Mouse (Mus musculus): ENCODE data around the gene Arhgap32.
"Not testable (repeated sequence)": the region's sequence is repeated elsewhere in the genome, so short reads cannot be mapped to it uniquely, and the experiment has no call there.

Gene Arhgap32

DNA sequence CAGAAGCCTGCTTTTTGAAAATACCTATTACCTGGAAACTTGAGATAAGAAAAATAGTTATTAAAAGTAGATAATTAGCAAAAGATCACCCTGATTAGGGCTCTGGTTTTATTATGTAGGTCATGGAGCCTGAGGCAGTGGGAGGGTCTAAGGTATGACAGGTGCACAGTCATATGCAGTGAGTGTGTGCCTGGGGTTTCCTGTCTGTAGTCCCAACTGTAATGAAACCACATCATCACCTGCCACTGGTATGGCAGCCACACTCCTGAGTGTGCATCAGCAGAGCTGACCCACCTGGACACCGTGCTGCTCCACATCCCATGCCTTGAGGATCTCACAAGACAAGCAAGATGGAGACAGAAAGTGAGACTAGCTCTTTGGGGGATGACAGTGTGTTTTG lies at the start of gene Arhgap32:
Gene Arhgap32 (plus strand): TSS at position 351 of the 400 bp plus-strand sequence.
- no peak for DNase-seq (ENCODE audit: low spot score in 2 of 2)

DNA sequence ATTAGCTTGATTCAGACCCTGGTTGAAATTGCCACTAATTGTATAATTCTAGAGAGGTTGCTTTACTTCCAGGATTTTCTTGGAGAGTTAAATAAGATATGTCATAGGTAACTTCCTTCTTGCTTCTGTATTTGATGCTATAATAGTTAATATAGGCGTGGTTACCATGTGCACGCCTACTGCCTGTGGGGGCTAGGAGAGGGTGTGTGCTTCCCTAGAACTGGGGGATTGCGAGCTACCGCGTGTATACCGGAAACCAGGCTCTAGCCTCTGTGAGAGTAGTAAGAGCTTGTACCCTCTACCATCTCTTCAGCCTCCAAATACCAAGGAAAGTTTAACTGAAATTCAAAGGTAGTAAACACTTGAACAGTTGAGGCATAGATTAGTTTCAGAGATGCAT lies 43.2 kb upstream of the Arhgap32 start:
- no peak for DNase-seq (ENCODE audit: low spot score in 2 of 2)

DNA sequence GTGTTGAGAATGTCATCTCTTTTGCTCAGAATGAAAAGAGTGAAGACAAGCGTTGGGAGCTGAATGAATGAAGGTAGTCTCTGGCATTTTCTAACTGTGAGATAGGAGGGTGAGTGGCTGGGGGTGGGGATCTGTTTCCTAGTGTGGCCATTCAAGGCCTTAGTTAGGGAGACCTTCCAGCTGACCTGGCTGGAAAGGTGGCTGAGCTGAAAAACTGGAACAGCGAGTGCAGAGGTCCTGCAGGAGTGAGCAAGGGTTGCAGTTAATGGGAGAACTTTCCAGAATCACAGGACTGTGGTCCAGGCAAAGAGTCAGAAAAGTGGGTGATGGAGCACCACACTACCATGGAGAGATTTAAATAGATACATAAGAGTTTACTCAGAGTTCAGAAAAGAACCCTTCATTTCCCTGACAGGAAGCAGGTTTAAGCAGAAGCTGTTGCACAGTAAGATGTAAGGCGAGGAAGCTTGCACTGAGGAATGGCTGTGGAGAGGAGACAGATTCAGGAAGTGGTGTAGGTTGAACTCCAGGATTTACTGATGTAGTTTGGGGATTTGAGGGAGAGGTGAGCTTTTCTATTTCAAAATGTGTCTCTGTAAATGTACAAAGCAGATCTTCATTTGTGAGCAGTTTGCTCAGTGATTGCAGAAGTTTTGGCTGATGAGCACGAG lies 27.7 kb upstream of the Arhgap32 start:
- DNase-seq (ENCODE audit: low spot score in 2 of 2), result no peak

DNA sequence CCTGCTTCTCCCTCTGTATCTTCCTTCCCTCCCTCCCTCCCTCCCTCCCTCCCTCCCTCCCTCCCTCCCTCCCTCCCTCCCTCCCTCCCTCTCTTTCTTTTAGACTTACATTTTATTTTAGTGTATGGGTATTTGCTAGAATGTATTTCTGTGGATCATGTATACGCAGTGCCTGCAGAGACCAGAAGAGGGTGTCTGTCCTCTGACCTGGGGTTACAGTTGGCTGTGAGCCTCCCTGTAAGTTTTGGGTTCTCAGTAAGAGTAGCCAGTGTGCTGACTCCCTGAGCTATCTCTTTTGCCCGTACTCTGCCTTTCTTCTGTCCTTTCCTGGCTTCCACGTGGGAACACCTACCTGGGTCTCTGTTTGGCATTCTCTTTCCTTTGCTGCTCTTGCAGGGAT lies 27.1 kb upstream of the Arhgap32 start:
- DNase-seq (ENCODE audit: low spot score in 2 of 2), result no peak

DNA sequence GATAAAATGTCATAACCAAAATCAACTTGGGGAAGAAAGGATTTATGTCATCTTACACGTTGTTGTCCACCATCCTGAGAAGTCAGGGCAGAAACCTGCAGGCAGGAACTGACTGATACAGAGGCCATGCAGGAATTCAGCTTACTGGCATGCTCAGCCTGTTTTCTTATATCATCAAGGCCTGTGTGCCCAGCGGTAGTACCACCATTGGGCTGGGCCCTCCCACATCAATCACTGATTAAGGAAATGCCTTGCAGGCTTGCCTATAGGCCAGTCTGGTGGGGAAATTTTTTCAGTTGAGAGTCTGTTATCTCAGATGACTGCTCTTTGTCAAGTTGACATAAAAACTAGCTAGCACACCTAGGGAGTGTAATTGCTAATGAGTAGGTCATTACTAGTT lies 22.5 kb upstream of the Arhgap32 start:
- DNase-seq (ENCODE audit: low spot score in 2 of 2), result no peak

DNA sequence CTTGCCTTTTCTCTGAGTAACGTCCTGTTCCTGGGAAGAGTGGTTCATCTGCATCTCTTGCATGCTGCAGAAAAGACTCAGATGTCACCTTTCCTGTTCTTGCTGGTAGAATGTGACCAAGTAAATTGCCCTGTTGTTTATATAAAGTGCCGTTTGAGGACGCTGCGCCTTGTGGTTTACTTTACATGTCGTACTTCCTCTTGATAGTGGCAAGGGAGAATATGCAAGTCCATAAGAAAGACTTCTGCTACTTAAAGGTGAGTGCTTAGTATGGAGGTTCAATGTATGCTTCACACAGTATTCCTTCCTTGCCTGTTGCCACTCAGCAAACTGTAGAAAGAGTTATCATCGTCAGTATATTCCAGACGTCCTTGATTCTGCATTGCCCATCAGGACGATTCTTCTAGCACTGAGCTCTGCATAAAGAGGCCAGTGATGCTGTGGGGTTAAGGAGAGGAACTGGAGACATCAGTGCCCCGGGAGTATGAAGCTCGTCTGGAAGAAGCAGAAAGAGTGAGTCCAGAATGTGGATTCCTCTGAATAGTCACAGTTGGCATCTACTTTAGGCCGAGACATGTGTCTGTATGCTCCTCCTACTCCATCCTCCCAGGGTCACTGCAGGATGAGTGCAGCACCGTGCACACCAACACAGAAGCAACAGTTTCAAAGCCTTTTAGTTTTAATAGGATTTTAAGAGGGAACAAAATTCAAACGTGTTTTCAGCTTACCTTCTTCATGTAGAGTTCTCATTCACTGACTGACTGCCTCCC lies 21.4 kb upstream of the Arhgap32 start:
- DNase-seq (ENCODE audit: low spot score in 2 of 2), result no peak

DNA sequence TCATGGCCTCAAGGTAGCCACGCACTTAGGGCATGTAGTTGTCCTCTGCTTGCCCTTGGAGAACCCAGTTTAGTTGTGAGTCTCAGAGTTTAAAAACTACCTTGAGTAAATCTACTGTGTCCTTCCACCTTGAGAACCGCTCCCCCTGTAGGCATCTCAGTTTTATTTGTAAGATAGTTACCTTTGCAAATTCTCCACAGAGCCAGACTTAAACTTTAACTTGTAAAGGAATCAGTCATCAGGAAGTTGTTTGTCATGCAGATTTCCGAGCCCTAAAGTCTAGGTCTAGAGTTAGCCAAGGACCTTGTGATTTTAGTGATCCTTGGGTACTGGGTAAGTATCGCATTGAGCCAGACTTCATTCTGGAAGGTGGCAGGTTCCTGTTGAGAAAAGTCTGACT lies 20.4 kb upstream of the Arhgap32 start:
- no peak for DNase-seq (ENCODE audit: low spot score in 2 of 2)

DNA sequence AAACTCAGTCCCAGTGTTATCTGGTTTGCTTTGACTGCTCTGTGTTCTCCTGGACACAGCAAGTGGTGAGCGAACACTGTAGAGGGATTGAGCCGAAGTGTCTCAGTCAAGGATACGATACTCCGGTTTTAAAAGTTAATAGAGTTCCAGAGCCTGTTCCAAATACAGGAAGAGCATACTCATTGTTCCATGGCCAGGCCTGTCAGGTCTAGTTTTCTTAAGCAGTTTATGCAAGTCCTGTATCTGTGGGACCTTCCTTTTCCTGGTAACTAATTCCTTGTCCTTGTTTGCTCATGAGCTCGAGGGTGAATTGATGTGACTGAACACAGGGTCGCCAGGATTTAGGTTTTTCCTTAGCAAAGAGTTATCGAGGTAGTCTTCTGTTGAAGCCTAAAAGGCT lies 19.4 kb upstream of the Arhgap32 start:
- DNase-seq (ENCODE audit: low spot score in 2 of 2), result no peak

DNA sequence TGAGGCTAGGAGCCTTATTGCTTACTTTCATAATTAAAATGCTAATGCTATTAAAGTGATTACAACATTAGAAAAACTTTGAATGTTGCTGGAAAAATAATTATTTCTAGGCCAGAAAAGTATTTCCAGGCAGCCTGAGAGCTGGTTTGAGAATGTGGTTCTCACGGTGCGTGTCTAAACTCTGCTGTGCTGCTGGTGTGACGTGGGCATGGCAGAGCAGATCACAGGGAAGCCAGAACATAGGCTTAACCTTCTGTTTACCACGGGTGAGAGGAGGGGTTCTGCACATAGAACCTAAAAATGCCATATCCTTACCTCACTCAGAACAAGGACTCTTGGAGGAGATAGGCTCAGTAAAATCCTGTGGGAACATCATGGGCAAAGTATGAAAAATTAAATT lies 18.8 kb upstream of the Arhgap32 start:
- no peak for DNase-seq (ENCODE audit: low spot score in 2 of 2)

DNA sequence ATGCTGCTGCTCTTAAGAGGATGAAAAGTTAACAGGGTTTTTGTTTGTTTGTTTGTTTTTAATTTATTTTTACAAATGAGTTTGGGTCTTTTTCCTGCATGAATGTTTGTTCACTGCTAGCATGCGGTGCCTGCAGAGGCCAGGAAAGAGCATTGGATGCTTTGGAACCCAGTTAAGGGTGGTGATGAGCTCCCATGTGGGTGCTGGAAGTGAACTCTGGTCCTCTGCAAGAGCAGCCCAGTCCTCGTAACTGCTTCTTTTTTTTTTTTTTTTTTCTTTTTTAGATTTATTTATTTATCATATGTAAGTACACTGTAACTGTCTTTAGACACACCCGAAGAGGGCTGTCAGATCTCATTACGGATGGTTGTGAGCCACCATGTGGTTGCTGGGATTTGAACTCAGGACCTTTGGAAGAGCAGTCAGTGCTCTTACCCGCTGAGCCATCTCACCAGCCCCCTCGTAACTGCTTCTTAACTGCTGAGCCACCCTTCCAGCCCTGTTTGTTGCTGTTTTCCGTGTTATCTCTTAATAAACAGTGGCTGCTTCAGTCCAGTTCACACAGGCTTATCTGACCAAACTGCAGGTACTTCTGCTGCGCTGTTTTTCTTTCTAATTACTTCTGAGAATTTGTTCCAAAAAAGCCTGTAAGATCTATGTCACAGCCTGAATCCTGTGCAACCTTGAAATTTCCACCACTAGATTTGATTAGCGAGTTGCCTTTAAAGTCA lies 17.3 kb upstream of the Arhgap32 start:
- no peak for DNase-seq (ENCODE audit: low spot score in 2 of 2)

DNA sequence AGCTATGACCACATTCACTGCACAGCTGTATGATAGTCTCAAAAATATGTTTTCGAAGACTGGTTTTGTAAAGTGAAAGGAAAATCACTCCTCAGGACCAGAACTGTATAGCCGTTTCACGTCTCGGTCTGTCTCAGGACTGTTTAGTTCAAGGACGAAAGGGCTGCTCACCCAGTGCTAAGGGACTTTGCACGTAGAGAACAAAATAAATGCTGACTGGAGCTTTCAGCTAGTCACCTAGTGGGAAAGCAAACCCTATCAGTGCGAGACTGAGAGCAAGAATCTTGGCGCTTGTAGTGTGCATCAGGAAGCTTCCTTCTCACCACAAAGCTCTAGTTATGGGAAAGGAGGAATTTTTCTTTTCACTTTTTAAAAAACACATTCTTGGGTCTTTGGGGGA lies 15.4 kb upstream of the Arhgap32 start:
- no peak for DNase-seq (ENCODE audit: low spot score in 2 of 2)

DNA sequence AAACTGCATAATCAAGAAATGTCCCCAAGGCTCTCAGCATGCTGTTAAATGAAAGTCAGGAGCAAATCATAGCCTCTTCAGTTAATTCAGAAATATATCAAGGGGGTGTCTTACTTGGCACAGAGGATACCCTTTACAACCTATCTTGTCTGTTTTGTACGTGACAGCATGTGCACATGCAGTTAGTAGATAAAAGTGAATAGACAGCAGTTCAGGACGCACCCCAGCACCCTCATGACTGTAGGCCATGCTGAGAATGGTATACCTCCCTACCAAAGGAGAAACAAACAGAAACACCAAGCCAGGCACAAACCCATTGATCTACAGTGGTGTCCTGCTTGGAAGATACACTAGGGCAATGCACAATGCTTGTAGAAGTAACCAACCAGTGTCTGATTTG lies 14.4 kb upstream of the Arhgap32 start:
- no peak for DNase-seq (ENCODE audit: low spot score in 2 of 2)

DNA sequence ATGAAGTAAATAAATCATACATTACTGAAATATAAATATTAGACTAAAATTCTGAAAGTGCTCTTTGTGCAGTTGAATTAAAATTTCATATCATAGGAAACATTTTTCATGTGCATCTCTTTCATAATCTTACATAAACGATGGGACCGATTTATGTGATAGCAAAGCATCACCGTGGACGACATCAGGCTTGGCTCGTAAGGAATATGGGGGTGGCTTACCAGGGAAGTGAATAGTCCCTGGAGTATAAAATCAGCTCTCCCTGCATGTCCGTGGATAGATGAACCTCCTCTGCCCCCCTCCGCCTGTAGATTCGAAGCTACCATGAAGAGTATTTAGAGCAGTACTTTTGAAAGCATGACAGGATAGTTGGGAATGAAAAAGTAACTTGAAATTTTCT lies 11.3 kb upstream of the Arhgap32 start:
- no peak for DNase-seq (ENCODE audit: low spot score in 2 of 2)

DNA sequence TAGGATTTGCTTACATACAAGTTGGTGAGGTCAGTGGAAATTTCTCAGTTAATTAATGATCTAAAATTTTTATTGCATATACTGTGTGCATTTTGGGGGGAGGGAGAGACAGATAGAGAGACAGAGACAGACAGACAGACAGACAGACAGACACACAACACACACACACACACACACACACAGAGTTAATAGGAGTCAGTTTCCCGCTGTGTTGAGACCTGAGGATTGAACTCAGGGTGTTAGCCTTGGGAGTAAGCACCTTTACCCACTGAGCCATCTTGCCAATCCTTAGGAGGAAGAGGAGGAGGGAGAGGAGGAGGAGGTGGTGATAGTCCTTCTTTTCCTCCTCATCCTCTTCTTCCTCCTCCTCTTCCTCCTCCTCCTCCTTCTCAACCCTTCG lies 5.6 kb upstream of the Arhgap32 start:
- DNase-seq (ENCODE audit: low spot score in 2 of 2), result no peak

DNA sequence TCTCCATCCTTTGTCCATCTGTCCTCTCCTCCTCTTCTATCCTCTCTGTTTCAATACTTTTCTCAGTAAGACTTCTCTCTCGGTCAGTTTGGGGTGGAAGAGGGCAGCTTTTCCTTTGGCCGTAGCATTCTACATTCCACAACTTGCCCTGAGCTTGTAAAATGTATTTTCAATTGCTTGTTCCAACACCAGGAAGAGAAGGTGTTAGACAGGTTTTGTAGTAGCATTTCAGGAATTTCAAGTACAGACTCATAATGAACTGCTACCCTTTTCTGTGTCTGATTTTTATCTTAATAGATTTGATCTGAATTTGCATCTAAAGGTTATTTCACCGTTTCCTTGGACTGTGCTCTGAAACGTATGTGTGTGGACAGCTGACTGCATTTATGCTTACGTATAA lies 336 bp downstream of the Arhgap32 start:
- DNase-seq (ENCODE audit: low spot score in 2 of 2), result no peak

DNA sequence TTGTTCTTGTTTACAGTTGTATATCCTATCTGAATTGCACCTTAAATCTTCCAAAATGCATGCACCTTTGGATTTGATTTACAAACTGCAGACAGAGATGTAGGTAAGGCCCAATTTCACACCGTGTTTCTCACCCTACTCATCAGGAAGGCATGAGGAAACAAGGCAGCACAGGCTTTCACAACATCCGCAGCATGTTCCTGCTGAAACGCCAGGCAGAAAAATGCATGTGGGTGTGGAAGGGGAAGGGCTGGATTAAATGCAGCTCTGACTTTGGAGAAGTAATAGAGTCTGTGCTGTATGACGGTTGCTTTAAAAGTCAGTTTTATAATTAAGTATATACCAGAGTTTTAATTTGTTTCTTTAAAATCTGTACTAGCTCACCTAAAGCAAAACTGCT lies 1.9 kb downstream of the Arhgap32 start:
- DNase-seq (ENCODE audit: low spot score in 2 of 2), result peak in 1 of 2 experiments; percentile 67

DNA sequence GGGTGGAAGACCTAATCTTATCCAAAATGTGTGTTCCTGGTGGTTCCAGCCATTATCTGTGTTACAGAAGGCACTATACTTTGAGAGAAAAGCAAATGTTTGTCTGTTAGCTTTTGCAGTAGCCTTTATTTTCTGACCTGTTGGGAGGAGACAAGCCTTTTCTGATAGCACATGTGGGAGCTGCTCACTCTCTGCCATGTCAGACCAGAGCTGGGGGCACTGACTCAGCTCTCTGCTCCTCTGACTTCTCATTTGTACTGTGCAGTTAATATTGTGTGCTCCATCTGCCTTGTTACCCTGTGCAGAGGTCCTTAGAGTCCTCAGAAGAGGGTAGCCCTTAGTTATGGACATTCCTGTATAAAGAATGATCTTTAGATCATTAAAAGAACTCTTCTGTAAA lies 2.5 kb downstream of the Arhgap32 start:
- DNase-seq (ENCODE audit: low spot score in 2 of 2), result no peak

DNA sequence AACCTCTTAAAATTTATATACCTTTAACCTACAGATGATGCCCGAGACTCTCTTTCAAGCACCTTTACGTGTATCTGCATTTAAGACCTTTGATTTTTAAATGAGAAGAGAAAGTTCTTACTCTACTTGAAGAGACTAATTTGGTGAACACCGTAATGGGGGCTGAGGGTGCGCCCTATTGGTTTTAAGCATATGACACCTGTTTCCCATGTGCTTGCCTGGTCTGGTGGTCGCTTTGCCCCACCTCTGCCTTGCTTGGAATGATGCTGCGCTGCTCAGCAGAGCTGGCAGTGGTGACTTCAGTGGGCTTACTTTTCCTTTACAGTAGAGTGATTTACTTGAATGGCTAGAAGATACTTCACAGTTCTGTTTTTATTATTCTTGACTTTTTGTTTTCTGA lies 3.6 kb downstream of the Arhgap32 start:
- DNase-seq (ENCODE audit: low spot score in 2 of 2), result no peak

DNA sequence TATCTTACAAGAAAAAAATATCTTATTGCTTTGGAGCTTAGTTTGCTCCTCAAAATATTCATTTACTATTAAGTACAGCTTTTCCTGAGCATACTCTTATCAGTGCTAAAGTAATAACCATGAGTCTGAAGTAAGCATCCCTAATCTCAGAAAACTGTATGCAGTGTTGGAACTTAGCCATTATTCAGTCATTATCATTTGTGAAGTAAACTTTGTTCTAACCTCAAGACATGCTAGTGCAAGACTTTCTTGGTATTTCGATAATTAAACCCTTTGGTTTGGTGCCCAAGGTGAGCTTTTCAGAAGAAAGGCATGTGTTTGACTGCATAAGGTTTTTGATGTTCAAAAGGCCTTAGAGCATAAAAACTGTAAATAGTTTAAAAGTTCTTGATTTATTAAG lies 4.2 kb downstream of the Arhgap32 start:
- DNase-seq (ENCODE audit: low spot score in 2 of 2), result no peak

DNA sequence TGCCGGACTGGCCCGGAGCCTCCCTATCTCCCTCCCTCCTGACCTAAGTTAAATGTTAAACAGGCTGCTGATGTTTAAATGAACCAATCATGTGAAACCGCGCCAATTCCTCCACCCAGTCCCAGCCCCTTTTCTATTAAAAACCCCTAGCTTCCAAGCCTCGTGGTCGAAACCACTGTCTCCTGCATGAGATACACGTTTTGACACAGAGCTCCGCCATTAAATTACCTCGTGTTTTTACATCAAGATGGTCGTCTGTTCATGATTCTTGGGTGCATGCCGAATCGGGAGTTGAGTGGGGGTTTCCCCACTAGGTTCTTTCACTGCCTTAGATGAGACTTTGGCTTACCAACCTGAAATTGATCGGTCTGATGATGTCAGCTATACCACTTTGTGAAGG lies 5.3 kb downstream of the Arhgap32 start:
- not testable (repeated sequence) for DNase-seq (ENCODE audit: low spot score in 2 of 2)

DNA sequence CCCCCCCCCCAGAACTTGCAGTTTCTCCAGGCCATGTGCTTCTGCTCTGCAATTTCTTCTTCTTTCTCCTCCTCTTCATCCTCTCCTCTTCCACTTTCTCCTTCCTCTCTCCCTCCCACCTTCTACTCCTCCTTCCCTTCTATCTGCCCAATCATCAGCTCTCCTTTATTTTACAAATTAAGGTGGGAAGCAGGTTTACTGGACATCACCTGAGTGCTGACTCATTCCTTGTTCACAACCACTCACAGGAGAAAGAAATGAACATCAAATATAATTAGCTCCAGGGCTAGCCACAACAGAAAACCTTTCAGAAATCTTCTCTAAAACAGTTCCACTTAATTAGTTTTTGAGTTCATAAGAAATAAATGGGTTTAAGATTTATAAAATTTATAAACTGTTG lies 20.3 kb downstream of the Arhgap32 start:
- no peak for DNase-seq (ENCODE audit: low spot score in 2 of 2)

DNA sequence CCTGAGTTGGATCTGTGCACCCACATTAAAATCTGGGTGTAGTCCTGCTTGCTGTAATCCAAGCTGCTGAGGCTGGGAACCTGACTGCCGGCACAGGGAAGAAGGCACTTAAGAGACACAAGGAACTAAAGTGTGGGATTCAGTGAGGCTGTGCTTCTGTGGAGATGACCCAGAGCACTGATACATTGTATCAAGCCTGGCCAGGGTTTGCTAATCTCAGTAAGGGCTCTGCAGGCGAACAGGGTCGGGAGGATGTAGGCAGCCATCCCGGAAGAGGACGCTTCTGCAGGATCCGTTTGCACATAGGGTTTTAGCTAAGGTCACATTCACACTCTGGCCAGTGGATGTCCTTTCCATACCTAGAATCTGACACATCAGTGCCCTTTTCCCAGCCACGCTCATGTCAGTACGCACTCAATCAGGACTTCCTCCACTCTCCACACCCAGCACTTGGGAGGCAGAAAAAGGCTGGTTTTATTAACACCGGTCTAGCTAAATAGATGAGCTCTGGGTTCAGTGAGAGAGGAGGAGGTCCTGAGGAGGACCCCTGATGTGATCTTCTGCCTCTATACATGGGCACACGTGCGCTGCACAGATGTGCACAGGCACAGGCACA lies 20.9 kb downstream of the Arhgap32 start:
- no peak for DNase-seq (ENCODE audit: low spot score in 2 of 2)
